ENCODE assay signal across 8 mouse cellular contexts in genomic region chr7:35185889-35186569, GRCm38 (mm10). TPM values are rescaled to one million over a fixed set of nuclear protein-coding genes. Genes with fewer than 3 reads are reported as not detected.
DNase-seq lines count a peak whose midpoint lies in the region; ATAC-seq and TF ChIP-seq lines count a peak whose summit lies in the region.

TSS of gene Slc7a10 (plus strand) at chr7:35186385.

- no peak within 1 kb of the TSS for H3K27ac ChIP-seq in kidney, postnatal 0 days
- no peak within 1 kb of the TSS for H3K27ac ChIP-seq in hindbrain, embryonic 14.5 days
- no peak within 1 kb of the TSS for H3K27ac ChIP-seq in liver, embryonic 14.5 days

- peaks cover 10% of the 10 kb centered on the region for H3K4me1 ChIP-seq in kidney, postnatal 0 days (replicated peaks; ENCODE audit: insufficient read depth, low read length)
- H3K4me1 ChIP-seq in hindbrain, embryonic 14.5 days (replicated peaks; ENCODE audit: control insufficient read depth, insufficient read depth, low read length) = peaks cover 10% of the 10 kb centered on the region; the same call in 1 of the 2 replicates
- no peaks in the 10 kb centered on the region for H3K4me1 ChIP-seq in liver, embryonic 14.5 days (replicated peaks; ENCODE audit: control insufficient read depth in 2 of 2, insufficient read depth in 2 of 2, low read length in 1 of 2)

- peak; percentile 4 for DNase-seq in kidney, postnatal 0 days (ENCODE audit: low spot score)
- no peak for DNase-seq in kidney, adult 8-10 months
- peak; percentile 19 for DNase-seq in embryo, embryonic 9.5 days (ENCODE audit: extremely low spot score)
- DNase-seq in hindbrain, embryonic 14.5 days (ENCODE audit: low spot score) = no peak
- no peak for DNase-seq in liver, embryonic 14.5 days (ENCODE audit: low read depth in 3 of 3, low spot score in 3 of 3)
- DNase-seq in ovary, postnatal 36 days (ENCODE audit: low spot score) = no peak
- no peak for DNase-seq in cerebellum, adult 18-20 months
- DNase-seq in frontal cortex, postnatal 14 days (ENCODE audit: low spot score in 2 of 2) = no peak

- 2% methylated on average over 43 of the region's 43 CpGs for WGBS in kidney, postnatal 0 days
- WGBS in hindbrain, embryonic 14.5 days = 2% methylated on average over 39 of the region's 43 CpGs
- WGBS in liver, embryonic 14.5 days (ENCODE audit: insufficient replicate concordance) = 4% methylated on average over 36 of the region's 43 CpGs

- ATAC-seq in kidney, postnatal 0 days (replicated peaks; ENCODE audit: low FRiP score, low read depth) = no peak
- ATAC-seq in hindbrain, embryonic 14.5 days (ENCODE audit: low FRiP score) = peak; percentile 41
- no peak for ATAC-seq in liver, embryonic 14.5 days (ENCODE audit: insufficient read depth)

- H3K4me2 ChIP-seq in kidney, postnatal 0 days (ENCODE audit: low read length) = peak within 1 kb of the TSS; percentile 65
- H3K4me2 ChIP-seq in hindbrain, embryonic 14.5 days (replicated peaks) = peak within 1 kb of the TSS; percentile 50
- H3K4me2 ChIP-seq in liver, embryonic 14.5 days (ENCODE audit: low read depth) = peak within 1 kb of the TSS; percentile 46

- peak within 1 kb of the TSS; percentile 37; the same call in 1 of the 2 replicates for H3K9ac ChIP-seq in kidney, postnatal 0 days (ENCODE audit: low read depth, low read length)
- H3K9ac ChIP-seq in hindbrain, embryonic 14.5 days = peak within 1 kb of the TSS; percentile 46
- no peak within 1 kb of the TSS for H3K9ac ChIP-seq in liver, embryonic 14.5 days (replicated peaks)

- no peak for TF ChIP-seq CTCF in kidney, postnatal 0 days (IDR thresholded peaks at IDR 0.05; ENCODE audit: low read depth)
- no peak for TF ChIP-seq CTCF in liver, embryonic 14.5 days (IDR thresholded peaks at IDR 0.05; ENCODE audit: low read depth)

- no peaks in the 10 kb centered on the region for H3K9me3 ChIP-seq in kidney, postnatal 0 days (replicated peaks; ENCODE audit: low read length)
- no peaks in the 10 kb centered on the region for H3K9me3 ChIP-seq in hindbrain, embryonic 14.5 days (ENCODE audit: control insufficient read depth, low read length)
- H3K9me3 ChIP-seq in liver, embryonic 14.5 days (ENCODE audit: control insufficient read depth, low read length) = no peaks in the 10 kb centered on the region

- peak within 1 kb of the TSS; percentile 34 for H3K4me3 ChIP-seq in kidney, postnatal 0 days (replicated peaks; ENCODE audit: low read depth, low read length)
- peak within 1 kb of the TSS; percentile 29 for H3K4me3 ChIP-seq in hindbrain, embryonic 14.5 days (replicated peaks; ENCODE audit: low read length)
- H3K4me3 ChIP-seq in liver, embryonic 14.5 days (ENCODE audit: insufficient read depth in 1 of 2, low read depth in 2 of 2, low read length in 2 of 2) = peak within 1 kb of the TSS in 1 of 2 experiments; percentile 21; a peak in 1 of 4 replicates

- H3K36me3 ChIP-seq in kidney, postnatal 0 days (ENCODE audit: insufficient read depth, low read length) = no peaks in the 10 kb centered on the region
- no peaks in the 10 kb centered on the region for H3K36me3 ChIP-seq in hindbrain, embryonic 14.5 days (replicated peaks; ENCODE audit: control insufficient read depth, insufficient read depth)
- H3K36me3 ChIP-seq in liver, embryonic 14.5 days (replicated peaks; ENCODE audit: control insufficient read depth, insufficient read depth, low read depth) = no peaks in the 10 kb centered on the region

- peaks cover 32% of the 10 kb centered on the region for H3K27me3 ChIP-seq in kidney, postnatal 0 days (ENCODE audit: insufficient read depth, low read length)
- H3K27me3 ChIP-seq in hindbrain, embryonic 14.5 days (ENCODE audit: control insufficient read depth, insufficient read depth, low read length) = peaks cover 46% of the 10 kb centered on the region
- H3K27me3 ChIP-seq in liver, embryonic 14.5 days (ENCODE audit: control insufficient read depth, insufficient read depth, low read length) = peaks cover 33% of the 10 kb centered on the region

- TF ChIP-seq EP300 in liver, embryonic 14.5 days (IDR thresholded peaks at IDR 0.05; ENCODE audit: low read depth) = no peak

RNA-seq across cellular contexts. Expression of gene Slc7a10, which starts in this region (rescaled TPM):
- polyA plus RNA-seq in kidney, postnatal 0 days (2015; fragmentation: Nextera tagmentation; extraction: Ambion mirVana) = 0.26 and 0.28 TPM in 2 replicates
- polyA plus RNA-seq in hindbrain, embryonic 14.5 days (2014; fragmentation: Nextera tagmentation; extraction: Ambion mirVana) = 18.7 and 21.2 TPM in 2 replicates
- 0.22 and 0.27 TPM in 2 replicates for polyA plus RNA-seq in liver, embryonic 14.5 days (2012; rRNA removed)
- 0.29 and 0.38 TPM in 2 replicates for polyA plus RNA-seq in liver, embryonic 14.5 days (2014; fragmentation: Nextera tagmentation; extraction: Ambion mirVana)

Comparison
In these comparisons a context has a peak if more than half of its experiments do, and no peak if none do; other contexts are left out.
1. RNA of gene Slc7a10 (polyA plus RNA-seq): 18.7 to 21.2 TPM in hindbrain, embryonic 14.5 days; 0.22 to 0.38 TPM in liver, embryonic 14.5 days and 0.26 to 0.28 TPM in kidney, postnatal 0 days; every median in the first group is over 10 times any median in the second.
2. Peak in DNase-seq, H3K4me3 ChIP-seq, H3K9ac ChIP-seq and H3K4me2 ChIP-seq in kidney, postnatal 0 days; RNA of the gene not detected or under 1 TPM.
3. Peak in every context shown above with its lines, with median percentiles within 50 percentile points of each other: H3K4me2 ChIP-seq.